Mouse (Mus musculus): Measurements from ENCODE around the gene I0C0044D17Rik. TPM values are rescaled to one million over a fixed set of nuclear protein-coding genes. Genes with fewer than 3 reads are reported as not detected.

The I0C0044D17Rik gene
- total RNA-seq, 2 experiments from 2014 or later = not detected

DNA sequence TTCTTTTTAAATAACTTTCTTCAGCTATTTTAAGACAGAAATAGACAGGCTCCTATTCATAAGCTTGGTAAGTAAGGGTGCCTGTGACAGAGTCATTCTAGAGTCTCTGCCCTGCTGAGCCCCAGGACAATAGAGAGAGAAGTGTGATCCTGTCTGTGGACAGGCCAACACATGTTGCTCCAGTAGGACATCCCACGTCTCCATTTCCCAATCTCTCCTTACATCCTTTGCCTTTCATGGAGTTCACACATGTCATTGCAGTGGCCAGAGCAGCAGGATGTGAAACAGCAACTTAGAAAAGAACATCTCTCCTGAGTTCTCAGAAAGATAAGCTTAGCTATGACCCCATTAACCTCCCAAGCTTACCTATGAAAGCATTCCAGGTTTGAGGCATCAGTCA, 8.1 kb upstream of the I0C0044D17Rik start:
- DNase-seq (ENCODE audit: low spot score in 2 of 2) = no peak

- no peak for DNase-seq (ENCODE audit: low spot score in 2 of 2)
These were observed 3.1 kb upstream of the I0C0044D17Rik start for GRCm38 (mm10) chr4:98826701-98827100.

- DNase-seq (ENCODE audit: low spot score in 2 of 2) = no peak
These were observed 593 bp downstream of the I0C0044D17Rik start for GRCm38 (mm10) chr4:98823047-98823446.

GRCm38 (mm10) chr4:98822478-98822877, 1.2 kb downstream of the I0C0044D17Rik start:
- no peak for DNase-seq (ENCODE audit: low spot score in 2 of 2)

DNA sequence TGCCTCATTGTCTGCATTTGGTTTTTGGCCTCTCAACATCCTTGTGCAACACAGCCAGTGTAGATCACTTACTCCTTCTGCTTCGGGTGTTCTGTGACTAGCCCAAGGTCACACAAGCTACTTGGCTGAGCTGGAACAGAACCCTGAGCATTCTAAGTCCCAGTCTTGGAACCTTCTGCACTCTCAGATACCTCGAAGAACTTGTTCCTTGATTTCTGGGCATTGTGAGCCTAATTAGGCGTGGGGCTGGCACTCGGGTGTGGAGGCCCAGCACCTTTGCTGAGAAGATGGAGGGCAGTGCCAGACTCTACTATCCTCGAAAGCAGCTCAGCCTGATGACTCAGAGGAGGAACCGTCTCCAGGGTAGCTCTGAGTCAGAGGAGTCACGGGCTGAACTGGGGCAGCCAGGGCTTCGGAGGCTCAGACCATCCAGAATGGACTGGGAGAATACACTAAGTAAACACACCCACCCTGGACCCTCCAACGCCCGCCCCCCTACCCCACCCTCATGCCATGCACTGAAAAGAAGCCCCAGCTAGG, 4.4 kb downstream of the I0C0044D17Rik start:
- DNase-seq (ENCODE audit: low spot score in 2 of 2) = no peak

- DNase-seq (ENCODE audit: low spot score in 2 of 2) = peak in 1 of 2 experiments; percentile 14
These were observed 6.3 kb downstream of the I0C0044D17Rik start, which contains the start of gene Kank4 for GRCm38 (mm10) chr4:98817184-98817911. Kank4 (minus strand) TSS chr4:98817537.

- no peak for DNase-seq (ENCODE audit: low spot score in 2 of 2)
These were observed 6.8 kb downstream of the I0C0044D17Rik start for GRCm38 (mm10) chr4:98816807-98817183.

- DNase-seq (ENCODE audit: low spot score in 2 of 2) = no peak
These were observed 17.3 kb downstream of the I0C0044D17Rik start for GRCm38 (mm10) chr4:98806306-98806705.

GRCm38 (mm10) chr4:98805291-98806048, 18.2 kb downstream of the I0C0044D17Rik start:
- no peak for DNase-seq (ENCODE audit: low spot score in 2 of 2)

- no peak for DNase-seq (ENCODE audit: low spot score in 2 of 2)
These were observed 19.0 kb downstream of the I0C0044D17Rik start for GRCm38 (mm10) chr4:98804476-98805134.

- no peak for DNase-seq (ENCODE audit: low spot score in 2 of 2)
These were observed 21.9 kb downstream of the I0C0044D17Rik start for GRCm38 (mm10) chr4:98801775-98802174.

DNA sequence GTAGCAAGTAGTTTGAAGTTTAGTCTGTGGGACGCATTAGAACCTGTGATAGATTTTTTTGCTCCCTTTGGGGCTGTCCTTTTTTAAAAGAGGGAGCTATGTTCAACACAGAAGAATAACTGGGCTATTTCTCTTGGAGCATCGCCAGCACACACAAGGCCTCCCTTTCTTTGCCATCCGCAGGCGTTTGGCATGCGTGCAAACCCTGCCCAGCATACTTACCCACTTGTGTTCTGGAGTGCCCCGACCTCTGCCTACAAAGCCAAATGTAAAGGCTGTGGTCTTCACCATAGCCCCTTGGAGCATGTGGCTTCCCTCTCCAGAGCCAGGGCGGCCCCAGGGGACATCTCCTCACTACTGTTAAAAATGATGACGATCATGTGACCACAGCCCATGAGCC, 22.8 kb downstream of the I0C0044D17Rik start:
- DNase-seq (ENCODE audit: low spot score in 2 of 2) = no peak

- no peak for DNase-seq (ENCODE audit: low spot score in 2 of 2)
These were observed 26.9 kb downstream of the I0C0044D17Rik start for GRCm38 (mm10) chr4:98796591-98797341.

GRCm38 (mm10) chr4:98795241-98795640, 28.4 kb downstream of the I0C0044D17Rik start:
- DNase-seq (ENCODE audit: low spot score in 2 of 2) = no peak

- DNase-seq (ENCODE audit: low spot score in 2 of 2) = no peak
These were observed 30.2 kb downstream of the I0C0044D17Rik start for GRCm38 (mm10) chr4:98793486-98793885.

- no peak for DNase-seq (ENCODE audit: low spot score in 2 of 2)
These were observed 32.9 kb downstream of the I0C0044D17Rik start for GRCm38 (mm10) chr4:98790721-98791120.

GRCm38 (mm10) chr4:98789861-98790311, 33.8 kb downstream of the I0C0044D17Rik start:
- DNase-seq (ENCODE audit: low spot score in 2 of 2) = no peak

- DNase-seq (ENCODE audit: low spot score in 2 of 2) = no peak
These were observed 34.4 kb downstream of the I0C0044D17Rik start for GRCm38 (mm10) chr4:98789133-98789765.

GRCm38 (mm10) chr4:98786281-98786680, 37.4 kb downstream of the I0C0044D17Rik start:
- DNase-seq (ENCODE audit: low spot score in 2 of 2) = no peak

DNA sequence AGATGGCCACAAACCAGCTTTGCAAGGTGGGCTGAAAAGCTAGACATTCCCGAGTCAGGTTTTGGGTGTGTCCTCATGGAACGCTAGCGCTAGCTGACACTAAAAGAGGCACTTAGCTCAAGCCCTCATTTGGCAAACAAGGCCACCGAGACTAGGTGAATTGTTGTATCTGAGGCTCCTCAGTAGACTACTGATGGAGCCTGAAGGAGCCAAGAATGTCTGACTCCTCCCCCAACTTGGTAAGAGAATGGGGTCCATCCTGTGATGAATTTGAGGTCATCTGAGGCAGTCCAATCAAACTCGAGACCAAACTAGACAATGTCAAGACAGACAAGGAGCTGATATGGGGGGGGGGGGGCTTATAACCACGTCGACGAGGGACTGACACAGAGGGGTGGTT, 37.8 kb downstream of the I0C0044D17Rik start:
- DNase-seq (ENCODE audit: low spot score in 2 of 2) = no peak
